Comparison of ENCODE assay signal across 13 mouse cellular contexts in the genomic region with DNA sequence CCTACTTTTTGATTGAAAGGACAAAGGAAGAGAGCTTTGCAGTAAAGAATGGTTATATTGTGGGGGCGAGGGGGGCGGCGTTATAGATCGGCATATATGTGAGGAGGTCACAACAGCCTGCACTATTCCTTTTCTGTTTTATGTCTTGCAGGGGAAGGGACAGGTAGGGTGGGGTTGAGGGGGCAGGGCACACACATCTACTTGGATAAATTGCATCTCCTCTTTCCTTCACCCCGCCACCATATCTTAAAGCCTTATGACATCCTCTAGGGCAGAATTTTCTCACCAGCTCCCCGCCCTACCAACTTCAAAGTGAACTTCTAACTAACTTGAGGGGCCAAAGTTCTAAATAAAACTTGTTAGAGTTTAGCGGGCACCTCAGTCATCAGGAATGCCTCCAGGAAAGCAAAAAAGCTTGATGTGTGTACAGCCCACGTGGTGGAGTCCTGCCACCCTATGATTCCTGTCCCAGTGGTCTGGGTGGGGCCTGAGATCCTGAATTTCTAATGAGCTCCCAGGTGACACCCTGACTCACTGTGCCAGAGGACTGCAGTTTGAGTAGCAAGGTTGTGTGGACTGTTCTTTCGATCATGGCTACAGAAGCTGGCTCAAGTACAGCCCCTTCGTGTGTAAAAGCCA.
"Had no signal": no experiment of that assay in that cellular context is flagged by ENCODE, and none has a peak within 500 bp of the region (broad histone marks: within the 10 kb centered on the region; RNA-seq: fewer than 3 reads in every experiment).

No protein-coding gene starts in this region.

- H3K9ac ChIP-seq: kidney, embryonic 15.5 days; liver, embryonic 13.5 days; liver, postnatal 0 days; midbrain, embryonic 12.5 days had no signal

- H3K36me3 ChIP-seq: kidney, embryonic 15.5 days; liver, embryonic 13.5 days; midbrain, embryonic 12.5 days had no signal

- H3K9me3 ChIP-seq: kidney, embryonic 15.5 days; liver, embryonic 13.5 days; megakaryocyte, embryonic 14.5 days; midbrain, embryonic 12.5 days had no signal

- H3K4me1 ChIP-seq: kidney, embryonic 15.5 days; liver, embryonic 13.5 days; megakaryocyte, embryonic 14.5 days; midbrain, embryonic 12.5 days had no signal

- H3K27ac ChIP-seq: kidney, embryonic 15.5 days; left cerebral cortex, adult 2 months; liver, embryonic 13.5 days; macrophage; midbrain, embryonic 12.5 days had no signal

- H3K4me2 ChIP-seq: kidney, embryonic 15.5 days; liver, embryonic 13.5 days; midbrain, embryonic 12.5 days had no signal

- ATAC-seq: liver, postnatal 0 days had no signal

- H3K27me3 ChIP-seq: kidney, embryonic 15.5 days; liver, embryonic 13.5 days; midbrain, embryonic 12.5 days had no signal

- DNase-seq: kidney, postnatal 25 days; liver; liver, embryonic 13.5 days; liver, postnatal 0 days; lung, postnatal 10 days; right cerebral cortex, postnatal 14 days; thymus, adult 18-20 months; thymus, postnatal 14 days had no signal

- H3K4me3 ChIP-seq: kidney, embryonic 15.5 days; left cerebral cortex, adult 2 months; liver, embryonic 13.5 days; megakaryocyte, embryonic 14.5 days; midbrain, embryonic 12.5 days had no signal
